Mouse (Mus musculus): Measurements from ENCODE around the gene I830077J02Rik. TPM values are rescaled to one million over a fixed set of nuclear protein-coding genes. Genes with fewer than 3 reads are reported as not detected.
A peak's percentile ranks its signal among the peaks of the same experiment; 100 is the strongest.
"Not testable (repeated sequence)": the region's sequence is repeated elsewhere in the genome, so short reads cannot be mapped to it uniquely, and the experiment has no call there.

The I830077J02Rik gene
- polyA plus RNA-seq, 1 experiment from 2014 or later = 1.6 TPM

DNA sequence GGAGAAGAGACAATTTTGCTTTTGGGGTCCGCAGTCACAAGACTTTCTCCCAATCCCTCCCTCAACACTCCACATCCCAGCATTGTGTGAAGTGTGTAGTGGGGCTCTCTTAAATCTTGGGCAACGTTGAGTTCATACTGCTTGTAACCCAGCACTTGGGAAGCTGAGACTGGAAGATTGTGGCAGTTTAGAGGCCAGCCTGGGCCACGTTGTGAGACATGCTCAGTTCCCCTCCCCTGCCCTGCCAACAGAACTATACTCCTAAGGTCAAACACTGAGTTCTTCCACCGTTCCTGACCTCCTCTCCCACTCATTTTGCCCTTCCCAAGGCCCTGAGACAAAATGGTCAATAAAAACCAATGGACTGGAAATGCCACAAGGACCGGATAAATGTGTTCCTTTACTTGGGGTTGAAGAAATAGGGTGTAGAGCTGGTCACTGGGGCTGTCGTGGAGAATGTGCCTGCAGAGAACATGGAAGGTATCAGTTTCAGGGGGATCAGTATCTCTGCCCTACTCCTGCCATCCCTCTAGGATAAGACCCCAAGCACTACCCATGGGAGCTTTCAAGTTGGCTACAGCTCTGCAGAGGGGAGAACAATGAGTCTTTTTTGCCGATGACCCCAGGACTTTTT, 4.8 kb downstream of the I830077J02Rik start:
- Histone ChIP-seq H3K27me3 (ENCODE audit: control insufficient read depth, insufficient read depth, low read length) (no peaks in the 10 kb centered on the region), H3K4me1 (ENCODE audit: control insufficient read depth, insufficient read depth, low read length) (no peaks in the 10 kb centered on the region), H3K27ac (ENCODE audit: low read length) (no peak overlapping the region), H3K9me3 (replicated peaks; ENCODE audit: control insufficient read depth, low read length) (no peaks in the 10 kb centered on the region), H3K36me3 (ENCODE audit: control insufficient read depth, insufficient read depth, low read length) (no peaks in the 10 kb centered on the region), H3K4me3 (replicated peaks; ENCODE audit: low read length) (no peak overlapping the region), H3K9ac (ENCODE audit: low read length) (no peak overlapping the region), H3K4me2 (ENCODE audit: low read depth, low read length) (no peak overlapping the region)
- ATAC-seq (ENCODE audit: insufficient read depth, low FRiP score) = no peak
- 78% methylated on average over 7 of the region's 7 CpGs for WGBS

DNA sequence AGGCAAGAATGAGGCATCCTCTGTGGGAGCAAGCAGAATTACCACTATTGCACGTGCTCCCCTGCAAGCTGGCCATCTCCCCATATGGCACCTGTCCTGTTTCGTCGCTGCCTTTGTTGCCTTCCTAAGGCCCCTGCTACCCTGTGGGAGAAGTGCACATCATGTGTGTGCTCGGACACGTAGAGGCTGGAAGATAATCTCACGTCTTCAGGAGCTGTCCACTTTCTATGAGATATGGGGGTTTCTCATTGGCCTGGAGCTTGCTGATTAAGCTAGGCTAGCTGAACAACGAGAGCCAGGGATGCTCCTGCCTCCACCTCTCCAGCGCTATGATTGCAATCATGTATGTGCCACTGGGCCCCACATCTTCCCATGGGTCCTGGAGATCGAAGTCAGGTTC, 7.8 kb downstream of the I830077J02Rik start:
- H3K4me3 ChIP-seq (replicated peaks; ENCODE audit: low read length) = no peak overlapping the region
- no peak overlapping the region for H3K9ac ChIP-seq (ENCODE audit: low read length)
- H3K9me3 ChIP-seq (replicated peaks; ENCODE audit: control insufficient read depth, low read length) = no peaks in the 10 kb centered on the region
- H3K27me3 ChIP-seq (ENCODE audit: control insufficient read depth, insufficient read depth, low read length) = no peaks in the 10 kb centered on the region
- no peak overlapping the region for H3K4me2 ChIP-seq (ENCODE audit: low read depth, low read length)
- H3K36me3 ChIP-seq (ENCODE audit: control insufficient read depth, insufficient read depth, low read length) = no peaks in the 10 kb centered on the region
- WGBS = 82% methylated on average over 9 of the region's 9 CpGs
- H3K4me1 ChIP-seq (ENCODE audit: control insufficient read depth, insufficient read depth, low read length) = no peaks in the 10 kb centered on the region
- no peak overlapping the region for H3K27ac ChIP-seq (ENCODE audit: low read length)
- no peak for ATAC-seq (ENCODE audit: insufficient read depth, low FRiP score)

DNA sequence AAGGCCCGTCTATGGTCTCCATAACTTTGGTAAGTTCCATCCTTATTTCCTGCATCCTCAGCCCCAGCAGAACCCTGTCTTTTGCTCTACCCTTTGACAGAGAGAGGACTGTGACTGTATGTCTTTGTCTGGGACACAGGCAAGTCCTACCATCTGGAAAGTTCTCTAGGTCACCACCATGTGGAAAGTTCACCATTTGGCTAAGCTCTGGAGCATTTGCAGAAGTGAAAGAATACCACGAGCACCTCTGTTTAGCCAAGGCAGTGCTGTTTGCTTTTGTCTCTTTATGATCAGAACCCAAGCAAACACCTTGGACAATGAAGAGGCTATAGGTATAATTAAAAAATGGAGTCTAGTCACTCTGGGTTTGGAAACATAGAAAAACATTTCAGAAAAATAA, 10.5 kb downstream of the I830077J02Rik start:
- Histone ChIP-seq H3K9me3 (replicated peaks; ENCODE audit: control insufficient read depth, low read length) (no peaks in the 10 kb centered on the region), H3K36me3 (ENCODE audit: control insufficient read depth, insufficient read depth, low read length) (no peaks in the 10 kb centered on the region), H3K27ac (ENCODE audit: low read length) (no peak overlapping the region), H3K9ac (ENCODE audit: low read length) (no peak overlapping the region), H3K4me3 (replicated peaks; ENCODE audit: low read length) (no peak overlapping the region), H3K4me2 (ENCODE audit: low read depth, low read length) (no peak overlapping the region), H3K27me3 (ENCODE audit: control insufficient read depth, insufficient read depth, low read length) (no peaks in the 10 kb centered on the region), H3K4me1 (ENCODE audit: control insufficient read depth, insufficient read depth, low read length) (no peaks in the 10 kb centered on the region)
- no peak for ATAC-seq (ENCODE audit: insufficient read depth, low FRiP score)
- WGBS = 59% methylated on average over 2 of the region's 2 CpGs

DNA sequence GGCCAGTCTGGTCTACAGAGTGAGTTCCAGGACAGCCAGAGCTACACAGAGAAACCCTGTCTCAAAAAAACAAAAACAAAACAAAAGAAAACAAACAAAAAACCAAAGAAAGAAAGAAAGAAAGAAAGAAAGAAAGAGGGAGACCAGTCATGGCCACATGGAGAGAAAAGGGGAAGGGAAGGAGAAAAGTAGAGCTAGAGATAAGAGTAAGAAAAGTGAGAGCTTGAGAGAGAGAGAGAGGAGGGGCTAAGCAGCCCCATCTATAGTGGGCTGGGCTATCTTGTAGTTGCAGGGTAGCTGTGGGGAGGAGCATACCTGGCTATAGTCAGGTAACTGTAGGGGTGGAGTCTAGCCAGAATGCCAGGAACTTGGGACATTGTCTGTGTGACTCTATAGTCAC, 11.7 kb downstream of the I830077J02Rik start:
- H3K4me1 ChIP-seq (ENCODE audit: control insufficient read depth, insufficient read depth, low read length); H3K4me2 ChIP-seq (ENCODE audit: low read depth, low read length); H3K9ac ChIP-seq (ENCODE audit: low read length); H3K36me3 ChIP-seq (ENCODE audit: control insufficient read depth, insufficient read depth, low read length); H3K9me3 ChIP-seq (replicated peaks; ENCODE audit: control insufficient read depth, low read length); H3K27ac ChIP-seq (ENCODE audit: low read length); ATAC-seq (ENCODE audit: insufficient read depth, low FRiP score); H3K4me3 ChIP-seq (replicated peaks; ENCODE audit: low read length); H3K27me3 ChIP-seq (ENCODE audit: control insufficient read depth, insufficient read depth, low read length): not testable (repeated sequence)

DNA sequence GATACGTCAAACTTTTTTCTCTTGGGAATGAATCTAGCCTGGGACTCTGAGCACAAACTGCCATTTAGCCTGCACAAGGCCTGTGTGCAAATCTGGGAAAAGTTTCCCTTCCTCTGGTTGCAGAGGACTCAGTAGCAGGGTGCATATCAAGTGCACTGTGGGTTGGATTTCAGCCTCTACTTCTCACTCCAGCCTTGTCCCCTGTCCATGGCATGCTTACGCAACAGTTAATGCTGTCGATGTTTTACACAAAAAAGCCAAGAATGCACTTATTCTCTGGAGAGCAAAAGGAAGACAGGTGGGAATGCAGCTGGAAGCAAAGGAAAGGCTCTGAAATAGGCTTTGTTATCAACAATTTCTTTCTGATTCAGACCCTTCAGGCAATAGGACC, 14.1 kb downstream of the I830077J02Rik start:
- no peak overlapping the region for H3K4me2 ChIP-seq (ENCODE audit: low read depth, low read length)
- peaks cover 3% of the 10 kb centered on the region; the same call in 1 of the 2 replicates for H3K4me1 ChIP-seq (ENCODE audit: control insufficient read depth, insufficient read depth, low read length)
- H3K27me3 ChIP-seq (ENCODE audit: control insufficient read depth, insufficient read depth, low read length) = no peaks in the 10 kb centered on the region
- H3K36me3 ChIP-seq (ENCODE audit: control insufficient read depth, insufficient read depth, low read length) = no peaks in the 10 kb centered on the region
- H3K27ac ChIP-seq (ENCODE audit: low read length) = no peak overlapping the region
- no peak overlapping the region for H3K4me3 ChIP-seq (replicated peaks; ENCODE audit: low read length)
- ATAC-seq (ENCODE audit: insufficient read depth, low FRiP score) = no peak
- H3K9ac ChIP-seq (ENCODE audit: low read length) = no peak overlapping the region
- H3K9me3 ChIP-seq (replicated peaks; ENCODE audit: control insufficient read depth, low read length) = no peaks in the 10 kb centered on the region
- 72% methylated on average over 3 of the region's 3 CpGs for WGBS

DNA sequence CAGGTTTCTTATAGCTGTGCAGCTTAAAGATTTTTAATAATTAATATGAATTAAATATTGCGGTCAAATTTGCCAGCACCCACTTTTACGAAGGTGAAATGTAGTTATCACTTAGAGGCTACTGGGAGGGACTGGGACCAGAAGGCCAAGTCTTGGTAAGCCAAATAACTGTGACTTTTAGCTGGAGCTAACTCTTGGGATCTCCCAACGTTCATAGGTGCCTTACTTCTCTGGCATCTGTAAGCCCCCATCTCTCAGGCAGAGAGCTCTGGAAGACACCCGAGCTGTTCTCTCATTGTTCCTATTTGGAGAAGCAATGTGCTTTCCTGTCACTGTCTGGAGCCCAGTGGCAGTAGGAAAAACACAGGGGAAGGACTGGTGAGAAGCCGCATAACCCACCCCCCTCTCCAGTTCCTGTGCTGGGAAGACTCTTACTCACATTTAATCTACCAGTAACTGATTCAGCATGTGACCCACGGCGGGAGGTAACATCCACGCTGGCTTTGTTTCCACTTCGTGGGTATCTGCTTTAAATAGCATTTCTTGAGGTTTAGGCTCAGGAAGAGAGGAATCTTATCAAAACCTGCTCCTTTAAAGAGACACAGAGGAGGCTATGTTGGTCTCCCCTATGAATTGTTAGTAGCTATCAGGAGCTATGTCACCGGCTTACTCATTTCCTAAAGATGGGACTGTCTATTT, 14.7 kb downstream of the I830077J02Rik start:
- no peaks in the 10 kb centered on the region for H3K36me3 ChIP-seq (ENCODE audit: control insufficient read depth, insufficient read depth, low read length)
- H3K4me3 ChIP-seq (replicated peaks; ENCODE audit: low read length) = no peak overlapping the region
- H3K27me3 ChIP-seq (ENCODE audit: control insufficient read depth, insufficient read depth, low read length) = no peaks in the 10 kb centered on the region
- WGBS = 68% methylated on average over 10 of the region's 10 CpGs
- no peak overlapping the region for H3K27ac ChIP-seq (ENCODE audit: low read length)
- H3K4me1 ChIP-seq (ENCODE audit: control insufficient read depth, insufficient read depth, low read length) = peaks cover 3% of the 10 kb centered on the region; the same call in 1 of the 2 replicates
- no peak for ATAC-seq (ENCODE audit: insufficient read depth, low FRiP score)
- H3K9ac ChIP-seq (ENCODE audit: low read length) = no peak overlapping the region
- no peak overlapping the region for H3K4me2 ChIP-seq (ENCODE audit: low read depth, low read length)
- H3K9me3 ChIP-seq (replicated peaks; ENCODE audit: control insufficient read depth, low read length) = no peaks in the 10 kb centered on the region

DNA sequence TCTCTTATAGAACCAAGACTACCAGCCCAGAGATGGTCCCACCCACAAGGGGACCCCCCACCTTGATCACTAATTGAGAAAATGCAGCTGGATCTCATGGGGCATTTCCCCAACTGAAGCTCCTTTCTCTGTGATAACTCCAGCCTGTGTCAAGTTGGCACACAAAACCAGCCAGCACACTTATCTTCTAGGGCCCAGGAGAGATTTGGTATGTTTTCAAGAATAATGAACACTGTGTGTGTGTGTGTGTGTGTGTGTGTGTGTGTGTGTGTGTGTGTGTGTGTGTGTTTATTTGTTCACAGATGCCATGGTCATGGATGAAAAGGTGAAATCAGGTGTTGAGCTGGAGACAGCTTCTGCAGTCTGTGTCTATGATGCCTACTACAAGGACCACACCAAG, 16.0 kb downstream of the I830077J02Rik start:
- H3K4me2 ChIP-seq (ENCODE audit: low read depth, low read length); ATAC-seq (ENCODE audit: insufficient read depth, low FRiP score); H3K27me3 ChIP-seq (ENCODE audit: control insufficient read depth, insufficient read depth, low read length); H3K4me1 ChIP-seq (ENCODE audit: control insufficient read depth, insufficient read depth, low read length); H3K36me3 ChIP-seq (ENCODE audit: control insufficient read depth, insufficient read depth, low read length); H3K9ac ChIP-seq (ENCODE audit: low read length); H3K27ac ChIP-seq (ENCODE audit: low read length); H3K4me3 ChIP-seq (replicated peaks; ENCODE audit: low read length); H3K9me3 ChIP-seq (replicated peaks; ENCODE audit: control insufficient read depth, low read length): not testable (repeated sequence)

DNA sequence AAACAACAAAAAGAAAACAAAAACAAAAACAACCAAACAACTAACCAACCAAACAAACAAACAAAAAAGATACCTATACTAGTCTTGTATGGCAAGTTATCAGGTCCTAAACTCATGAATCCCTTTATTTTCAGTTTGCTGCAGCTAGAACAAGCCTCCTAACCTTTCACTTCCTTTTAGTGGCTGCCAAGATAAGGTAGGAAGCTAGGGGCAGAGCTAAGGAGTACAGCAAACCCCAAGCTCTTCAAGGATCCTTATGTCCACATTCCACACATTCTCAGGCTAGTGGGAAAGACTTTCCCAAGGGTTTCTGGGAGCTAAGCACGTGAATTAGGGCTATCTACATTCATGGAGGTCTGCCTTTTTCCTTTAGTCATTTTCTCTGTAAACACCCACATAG, 17.2 kb downstream of the I830077J02Rik start:
- no peaks in the 10 kb centered on the region for H3K9me3 ChIP-seq (replicated peaks; ENCODE audit: control insufficient read depth, low read length)
- H3K4me3 ChIP-seq (replicated peaks; ENCODE audit: low read length) = no peak overlapping the region
- peaks cover 3% of the 10 kb centered on the region; the same call in 1 of the 2 replicates for H3K4me1 ChIP-seq (ENCODE audit: control insufficient read depth, insufficient read depth, low read length)
- no peak overlapping the region for H3K4me2 ChIP-seq (ENCODE audit: low read depth, low read length)
- H3K36me3 ChIP-seq (ENCODE audit: control insufficient read depth, insufficient read depth, low read length) = no peaks in the 10 kb centered on the region
- H3K9ac ChIP-seq (ENCODE audit: low read length) = no peak overlapping the region
- 13% methylated on average over 1 of the region's 1 CpGs for WGBS
- no peaks in the 10 kb centered on the region for H3K27me3 ChIP-seq (ENCODE audit: control insufficient read depth, insufficient read depth, low read length)
- no peak overlapping the region for H3K27ac ChIP-seq (ENCODE audit: low read length)
- no peak for ATAC-seq (ENCODE audit: insufficient read depth, low FRiP score)

DNA sequence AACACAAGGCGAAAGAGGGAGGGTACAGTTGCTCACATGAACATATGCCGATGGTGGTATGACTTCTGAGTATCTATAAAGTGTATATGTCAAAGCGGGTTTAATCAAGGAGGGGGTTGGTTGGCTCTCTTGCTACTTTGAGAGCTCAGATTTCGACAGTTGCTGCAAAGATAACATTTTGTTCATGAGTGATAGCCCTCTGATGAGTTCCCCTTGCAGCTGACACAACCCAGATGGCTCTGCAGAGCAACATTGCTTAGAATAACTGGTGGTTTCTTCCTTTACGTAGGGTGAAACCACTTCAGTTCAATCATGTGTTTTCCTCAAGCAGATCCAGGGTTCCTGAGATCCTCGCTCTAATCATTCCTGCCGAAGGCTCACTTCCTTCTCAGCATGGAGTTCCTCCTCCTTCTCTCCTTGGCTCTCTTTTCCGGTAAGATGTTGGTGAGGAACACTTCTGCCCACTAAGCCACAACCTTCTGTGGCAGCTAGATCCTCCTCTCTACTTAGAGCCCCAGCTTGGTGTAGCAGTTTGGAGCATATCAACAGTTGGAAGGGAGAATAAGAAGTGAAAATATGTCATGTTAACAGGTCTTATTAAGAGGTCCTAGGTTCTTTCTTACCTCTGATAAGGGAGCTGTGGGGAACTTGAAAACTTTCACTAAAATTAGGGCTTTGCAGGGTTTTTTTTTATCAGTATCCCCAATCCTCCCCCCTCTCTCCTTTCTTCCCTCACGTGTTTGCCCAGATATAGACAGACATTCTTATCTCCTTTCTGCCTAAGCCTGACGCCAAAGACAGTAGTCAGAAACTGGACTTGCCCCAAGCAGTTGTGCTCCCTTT, 18.4 kb downstream of the I830077J02Rik start:
- Histone ChIP-seq H3K9me3 (replicated peaks; ENCODE audit: control insufficient read depth, low read length) (no peaks in the 10 kb centered on the region), H3K27me3 (ENCODE audit: control insufficient read depth, insufficient read depth, low read length) (no peaks in the 10 kb centered on the region), H3K36me3 (ENCODE audit: control insufficient read depth, insufficient read depth, low read length) (no peaks in the 10 kb centered on the region), H3K4me2 (ENCODE audit: low read depth, low read length) (0 out of 2 replicates have a peak overlapping the region, but pooled peaks have one; percentile 9), H3K27ac (ENCODE audit: low read length) (peak overlapping the region; percentile 42; the same call in 1 of the 2 replicates), H3K4me3 (replicated peaks; ENCODE audit: low read length) (no peak overlapping the region), H3K9ac (ENCODE audit: low read length) (no peak overlapping the region), H3K4me1 (ENCODE audit: control insufficient read depth, insufficient read depth, low read length) (peaks cover 3% of the 10 kb centered on the region; the same call in 1 of the 2 replicates)
- no peak for ATAC-seq (ENCODE audit: insufficient read depth, low FRiP score)
- WGBS = 44% methylated on average over 10 of the region's 10 CpGs

Data from stomach, embryonic 16.5 days (tissue).